Mouse (Mus musculus) kidney, adult 2 months (tissue): ENCODE results near the gene Armc10.

Experiments
- CTCF ChIP-seq: fragments of 200-500 bp; conservative IDR thresholded peaks from 2 replicates; pipeline ENCODE4 v1.5.1; 2011; ENCODE audit warnings: low read depth, mild to moderate bottlenecking, control low read depth, low read length, moderate library complexity, mixed read lengths; ENCODE audit not compliant: insufficient read depth, insufficient read length
- POLR2A ChIP-seq: fragments of 200-500 bp; IDR thresholded peaks from one replicate; pipeline ENCODE4 v1.6.1; 2011; ENCODE audit warnings: low read depth, low read length, control low read depth

GRCm38 (mm10) chr5:21608311-21609304, 37.0 kb upstream of the Armc10 start:
- TF ChIP-seq CTCF (no peak), POLR2A (no peak)
